Mouse (Mus musculus) small intestine, adult 10 weeks (tissue): ENCODE measurements around the gene Vmn1r81. TPM values are rescaled to one million over a fixed set of nuclear protein-coding genes. Genes with fewer than 3 reads are reported as not detected.

Experiments
- polyA plus RNA-seq: library from polyadenylated mRNA; stranded (reverse); fragments of 350-450 nt; fragmentation: Illumina TruSeq; extraction: RNeasy Lipid Tissue Mini Kit (QIAGEN cat#74804); gene quantifications from one replicate; pipeline ENCODE4 v1.2.3, GENCODE M21; 2014; ENCODE audit warnings: low replicate concordance

Vmn1r81 gene
- polyA plus RNA-seq = not detected

DNA sequence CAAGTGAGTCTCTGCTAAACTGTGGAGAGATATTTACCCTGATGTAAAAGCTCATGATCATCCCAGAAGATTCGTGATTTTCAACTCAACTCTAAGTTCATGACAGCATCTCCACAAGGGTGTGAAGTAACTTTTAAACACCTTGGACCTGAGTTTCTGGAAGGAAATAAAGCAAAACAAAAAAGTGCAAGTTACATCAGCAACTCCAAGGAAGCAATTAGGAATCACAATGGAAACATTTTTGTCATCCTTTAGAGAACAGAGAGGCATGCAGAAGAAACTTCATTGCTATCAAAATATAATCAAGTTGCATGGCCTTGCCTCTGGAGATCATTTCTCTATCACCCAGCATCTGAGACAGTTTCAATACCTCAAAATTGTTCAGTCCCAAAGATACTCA lies at the start of gene Vmn1r81:
Gene Vmn1r81, minus strand, starts transcription at position 101 of the 400 bp plus-strand sequence.

GRCm38 (mm10) chr7:12300130-12300529 lies 32.1 kb upstream of the Vmn1r81 start, which contains the start of gene Vmn1r82:
Gene Vmn1r82, plus strand, starts transcription at chr7:12300430.

Other genes starting within 250 kb of the Vmn1r81 start
- not detected for gene Vmn1r77, start 231.5 kb downstream of the Vmn1r81 start, polyA plus RNA-seq
- not detected for gene Vmn1r78, start 118.0 kb downstream of the Vmn1r81 start, polyA plus RNA-seq
- gene Vmn1r79, start 97.0 kb downstream of the Vmn1r81 start, polyA plus RNA-seq = not detected
- not detected for gene Vmn1r80, start 79.0 kb downstream of the Vmn1r81 start, polyA plus RNA-seq
- not detected for gene Vmn1r82, start 32.2 kb upstream of the Vmn1r81 start, polyA plus RNA-seq
- not detected for gene Vmn1r83, start 61.2 kb upstream of the Vmn1r81 start, polyA plus RNA-seq
- not detected for gene Vmn1r84, start 101.0 kb upstream of the Vmn1r81 start, polyA plus RNA-seq
- gene Zfp551, start 154.5 kb upstream of the Vmn1r81 start, polyA plus RNA-seq = 1.3 TPM
- 24.5 TPM for gene Zfp606, start 210.0 kb upstream of the Vmn1r81 start, polyA plus RNA-seq
- not detected for gene 2900092C05Rik, start 244.2 kb upstream of the Vmn1r81 start, polyA plus RNA-seq